Mouse (Mus musculus) c-Kit-positive CD71-positive TER-119-positive erythroid progenitor cells, embryonic 14.5 days (primary cell): ENCODE measurements around the gene Scn3b.

Experiments used
- DNase-seq: peaks from one replicate; pipeline ENCODE4 v3.0.0-alpha.2; 2013; ENCODE audit warnings: low spot score

Gene Scn3b

DNA sequence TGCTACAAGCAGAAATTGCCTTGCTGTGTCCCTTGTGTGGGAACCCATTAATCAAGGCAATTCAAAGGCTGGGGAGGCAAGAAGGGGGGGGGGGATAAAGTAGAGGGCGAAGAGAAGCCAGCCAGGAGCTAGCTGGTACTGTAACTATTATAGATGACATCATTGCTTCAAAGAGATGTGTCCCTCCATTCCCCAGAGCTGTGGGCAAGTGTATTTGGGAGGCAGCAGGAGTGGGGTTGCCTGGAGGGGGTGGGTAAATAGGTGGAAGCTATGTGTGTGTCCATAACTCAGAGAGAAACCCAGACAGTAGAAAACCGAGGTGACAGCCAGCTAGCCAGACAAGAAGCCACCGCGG is 292 bp upstream of the Scn3b start:
- no peak for DNase-seq

DNA sequence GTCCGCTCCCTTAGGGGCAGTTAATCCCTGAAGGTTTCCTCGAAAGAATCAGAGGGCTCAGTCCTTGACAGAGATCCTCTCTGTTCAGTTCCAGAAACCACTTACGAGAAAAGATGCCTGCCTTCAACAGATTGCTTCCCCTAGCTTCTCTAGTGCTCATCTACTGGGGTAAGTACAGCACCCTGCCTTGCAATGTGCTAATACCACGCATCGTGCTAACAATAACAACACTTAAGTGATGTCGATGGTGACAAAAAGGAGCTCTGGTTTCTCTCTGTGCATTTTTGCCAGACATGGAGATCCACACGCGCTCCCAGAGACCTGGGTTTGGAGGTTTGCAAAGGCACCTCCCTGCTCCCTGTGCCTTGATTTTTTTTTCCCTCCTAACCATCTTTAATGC is 863 bp downstream of the Scn3b start:
- no peak for DNase-seq

DNA sequence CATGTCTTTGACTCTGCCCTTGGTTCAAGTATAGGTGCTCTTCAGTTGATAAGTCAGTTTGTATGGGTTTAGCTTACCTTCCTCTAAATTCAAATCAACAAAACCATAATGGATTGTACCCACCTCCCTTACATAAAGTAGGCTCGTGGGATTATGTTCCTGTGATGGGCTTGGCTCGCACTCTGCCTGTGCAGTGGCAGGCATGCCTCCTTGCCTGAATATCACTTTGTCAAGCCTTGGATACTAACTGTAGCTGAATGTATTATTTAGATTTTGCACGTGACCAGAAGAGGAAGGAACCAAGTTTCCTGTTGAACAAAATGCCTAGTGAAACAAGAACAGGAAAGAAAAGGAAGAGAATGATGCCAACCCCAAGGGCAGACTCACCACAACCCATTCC is 2.1 kb downstream of the Scn3b start:
- DNase-seq = no peak

DNA sequence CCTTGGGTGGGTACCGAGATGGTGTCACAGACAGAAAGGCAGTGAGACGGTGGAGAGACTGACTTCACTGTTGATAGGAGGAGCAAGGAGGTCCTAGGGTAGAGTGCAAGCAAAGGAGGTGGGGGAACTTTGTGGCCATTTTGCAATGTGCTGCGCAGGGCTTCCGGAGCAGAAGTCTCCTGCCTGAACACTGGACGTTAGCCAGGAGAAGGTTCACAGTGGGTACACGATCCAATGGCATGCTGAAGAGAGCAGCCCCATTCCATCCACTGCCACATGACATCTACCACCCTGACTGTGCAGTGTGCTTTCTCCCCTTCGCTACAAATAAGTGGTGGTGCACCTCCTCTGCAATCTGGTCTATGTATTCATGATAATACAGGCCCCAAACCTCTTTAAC is 3.8 kb downstream of the Scn3b start:
- no peak for DNase-seq

DNA sequence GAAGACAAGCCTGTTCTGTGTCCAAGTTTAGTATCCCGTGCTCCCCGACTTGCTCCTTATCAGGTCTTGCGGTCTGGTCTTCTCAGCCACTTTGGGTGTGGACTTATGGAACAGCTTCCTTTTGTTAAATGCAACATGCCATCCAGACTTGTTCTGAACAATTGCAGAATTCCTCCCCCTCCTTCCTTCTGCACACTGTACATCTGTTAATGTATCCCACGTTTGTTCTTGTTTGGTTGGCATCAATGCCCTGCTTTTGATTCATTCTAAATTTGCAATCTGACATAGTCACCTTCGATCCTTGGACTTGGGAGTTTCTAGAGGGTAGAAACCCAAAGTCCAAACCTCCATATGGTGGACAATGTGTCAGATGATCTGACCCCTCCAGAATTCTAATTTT is 6.9 kb downstream of the Scn3b start:
- DNase-seq = no peak

DNA sequence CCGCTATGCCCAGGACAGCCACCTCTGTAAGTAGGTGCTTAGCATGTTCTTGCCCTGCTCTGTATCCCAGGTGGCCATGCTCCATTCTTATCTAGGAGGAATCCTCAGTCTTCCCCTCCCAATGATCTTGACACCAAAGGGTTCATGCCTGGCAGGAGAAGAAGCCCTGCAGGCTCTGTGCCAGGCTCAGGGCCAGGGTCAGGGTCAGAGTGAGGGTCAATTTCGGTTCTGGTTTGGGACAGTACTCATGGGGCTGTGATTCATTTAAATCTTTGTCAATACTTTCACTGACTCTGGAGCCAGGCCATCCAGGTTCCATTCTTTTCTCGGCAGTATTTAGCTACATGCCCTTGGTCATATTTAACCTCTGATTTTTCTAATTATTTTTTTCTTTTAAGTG is 8.7 kb downstream of the Scn3b start:
- no peak for DNase-seq

- no peak for DNase-seq
These were observed 10.4 kb downstream of the Scn3b start for GRCm38 (mm10) chr9:40279438-40279837.

DNA sequence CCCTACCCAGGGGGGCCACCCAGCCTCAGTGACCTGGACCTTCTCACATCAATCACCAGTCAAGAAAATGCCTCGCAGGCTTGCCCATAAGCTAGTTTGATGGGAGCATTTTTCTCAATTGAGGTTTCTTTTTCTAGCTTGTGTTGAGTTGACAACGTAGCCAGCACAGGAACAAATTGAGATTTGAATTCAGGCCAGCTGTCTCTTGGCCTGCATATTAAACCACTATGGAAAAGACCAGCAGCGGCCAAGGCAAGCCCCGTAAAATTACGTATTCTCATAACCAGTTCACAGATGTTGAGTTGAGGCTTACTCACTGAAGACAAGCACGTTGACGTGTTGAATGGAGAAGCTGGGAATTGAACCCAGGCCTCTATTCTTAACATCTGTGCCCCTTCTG is 14.0 kb downstream of the Scn3b start:
- no peak for DNase-seq

- no peak for DNase-seq
These were observed 23.5 kb downstream of the Scn3b start for GRCm38 (mm10) chr9:40292475-40292874.

DNA sequence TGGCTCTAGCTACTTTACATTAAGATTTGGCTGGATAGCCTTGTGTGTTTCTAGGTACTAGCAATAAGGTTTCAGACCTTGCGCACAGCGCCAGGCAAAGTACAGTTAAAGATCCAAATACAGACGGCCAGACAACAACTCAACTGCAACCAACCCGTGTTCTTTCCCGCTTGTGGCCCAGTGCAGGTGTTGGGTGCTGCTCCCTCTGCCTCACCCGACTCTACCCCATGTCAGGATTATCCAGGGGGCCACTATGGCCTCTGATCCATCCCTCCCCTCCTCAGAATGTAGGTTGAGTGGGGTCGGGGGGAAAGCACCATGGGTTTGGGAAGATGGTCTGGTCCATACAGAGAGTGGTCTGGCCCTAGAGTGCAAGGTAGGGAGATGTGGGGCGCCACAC is 24.3 kb downstream of the Scn3b start:
- no peak for DNase-seq

GRCm38 (mm10) chr9:40293740-40294139 is 24.7 kb downstream of the Scn3b start:
- DNase-seq = no peak

DNA sequence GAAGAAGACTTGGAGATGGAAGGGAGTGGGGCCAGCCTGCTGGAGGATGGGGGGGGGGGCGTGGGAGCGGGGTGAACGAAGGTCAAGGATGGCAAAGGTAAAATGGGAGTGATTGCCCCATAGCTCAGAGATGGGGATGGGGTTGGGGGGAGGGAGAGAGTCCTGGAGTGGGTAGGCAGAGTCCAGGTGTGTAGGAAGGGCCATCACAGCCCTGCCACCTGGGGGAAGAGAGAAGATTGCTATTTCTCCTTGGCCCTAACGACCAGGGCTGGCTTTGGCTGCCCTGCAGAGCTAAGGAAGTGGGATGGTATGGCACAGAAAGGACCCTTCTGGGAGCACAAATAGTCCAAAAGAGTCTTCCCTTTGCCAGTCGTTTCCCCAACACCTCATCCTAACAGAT is 25.2 kb downstream of the Scn3b start:
- DNase-seq = no peak

- no peak for DNase-seq
These were observed 25.8 kb downstream of the Scn3b start for GRCm38 (mm10) chr9:40294866-40295265.

DNA sequence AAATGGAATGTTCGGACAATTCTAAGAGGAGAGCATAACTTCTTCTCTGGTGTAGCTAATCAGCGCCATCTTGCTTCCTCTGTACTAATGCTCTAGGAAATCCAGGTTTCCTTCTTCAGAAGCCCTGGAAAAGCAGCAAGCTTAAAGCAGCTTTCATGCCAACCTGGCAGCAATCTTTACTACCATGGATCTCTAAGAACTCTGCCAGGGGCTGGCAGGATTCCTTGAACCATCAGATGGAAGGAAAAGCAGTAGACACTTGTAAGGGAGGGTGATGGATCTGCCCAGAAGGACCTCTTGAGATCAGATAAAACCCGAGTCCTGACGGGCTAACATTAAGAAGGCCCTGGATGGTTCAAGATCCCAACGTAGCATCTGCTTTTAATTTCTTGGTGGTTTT is 27.2 kb downstream of the Scn3b start:
- DNase-seq = no peak

DNA sequence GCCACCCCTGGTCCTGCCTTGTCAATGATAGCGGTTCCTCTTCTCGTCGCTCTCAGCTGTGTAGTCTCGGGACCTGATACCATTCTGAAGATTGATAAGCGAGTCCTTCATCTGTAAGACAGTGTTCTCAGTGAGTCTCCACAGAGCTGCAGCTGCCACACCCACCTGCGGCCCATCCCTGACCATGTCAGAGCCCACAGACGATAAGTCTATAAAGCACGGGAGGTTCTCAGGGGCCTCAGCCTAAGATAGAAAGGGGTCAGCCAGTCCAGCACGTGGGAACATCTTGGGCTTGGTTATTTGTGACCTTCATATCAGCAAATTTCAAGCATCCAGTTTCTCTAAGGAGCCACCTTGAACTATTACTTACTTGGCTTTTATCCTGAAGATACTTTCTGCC is 29.0 kb downstream of the Scn3b start:
- DNase-seq = no peak

- no peak for DNase-seq
These were observed 30.3 kb downstream of the Scn3b start for GRCm38 (mm10) chr9:40299323-40299722.

GRCm38 (mm10) chr9:40300018-40300989 is 31.3 kb downstream of the Scn3b start:
- DNase-seq = no peak

DNA sequence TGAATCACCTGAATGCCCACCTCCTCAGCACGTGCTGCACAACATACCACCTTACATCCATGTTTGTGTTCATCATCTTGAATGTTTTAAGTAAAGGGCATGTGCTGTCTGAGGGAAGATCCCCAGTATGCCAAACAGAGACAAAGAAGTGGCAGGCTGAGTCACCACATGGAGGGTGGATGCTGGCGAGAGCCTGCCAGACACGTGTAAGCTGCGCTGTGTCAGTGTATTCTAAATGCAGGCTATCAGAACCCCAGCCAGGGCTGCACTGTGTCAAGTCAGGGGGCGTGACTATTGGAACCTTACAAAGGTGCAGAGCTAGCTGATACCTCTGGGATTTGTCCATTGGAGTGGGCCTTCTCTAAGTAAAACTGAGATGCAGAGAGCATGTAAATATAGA is 32.5 kb downstream of the Scn3b start:
- no peak for DNase-seq

GRCm38 (mm10) chr9:40302375-40302774 is 33.4 kb downstream of the Scn3b start:
- DNase-seq = no peak

DNA sequence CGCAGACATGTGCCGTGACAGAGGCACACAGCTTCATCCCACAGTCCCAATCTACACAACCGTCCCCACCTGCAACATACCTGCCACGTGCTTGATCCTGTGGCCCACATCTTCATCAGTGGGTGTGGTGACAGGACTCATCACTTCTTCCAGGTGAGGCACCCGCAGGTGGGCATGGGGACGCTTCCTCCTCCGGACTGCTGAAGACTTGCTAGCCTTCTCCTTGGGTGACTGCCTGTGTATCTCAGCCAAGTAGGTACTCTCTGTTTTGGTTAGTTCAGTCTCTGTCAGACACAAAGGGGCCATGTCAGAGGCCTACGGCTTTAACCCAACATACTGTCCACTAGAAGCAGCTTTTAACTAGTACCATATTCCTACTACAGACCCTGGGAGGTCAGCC is 35.2 kb downstream of the Scn3b start:
- no peak for DNase-seq

GRCm38 (mm10) chr9:40307311-40307710 is 38.3 kb downstream of the Scn3b start:
- no peak for DNase-seq

GRCm38 (mm10) chr9:40309876-40310275 is 40.9 kb downstream of the Scn3b start:
- no peak for DNase-seq

DNA sequence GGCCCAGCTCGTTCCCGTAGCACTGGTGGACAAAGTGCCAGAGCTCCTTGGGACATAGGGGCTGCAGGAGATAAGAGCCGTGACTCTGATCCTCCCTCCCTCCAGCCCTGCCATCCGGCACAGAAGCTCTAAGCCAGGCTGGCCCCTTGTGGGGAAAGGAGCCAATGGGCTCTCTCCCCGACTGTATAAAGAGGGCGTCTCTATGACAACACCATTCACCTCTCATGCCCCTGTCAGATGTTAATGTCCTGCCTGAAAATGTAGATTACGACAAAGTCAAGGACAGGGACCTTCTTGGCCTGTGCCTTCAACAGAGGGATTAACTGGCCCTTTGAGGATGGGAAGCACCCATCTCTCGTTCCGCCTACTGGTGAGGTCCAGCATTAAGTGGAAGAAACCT is 42.8 kb downstream of the Scn3b start:
- no peak for DNase-seq
